10 mouse cellular contexts compared by ENCODE assay signal in the genomic region with DNA sequence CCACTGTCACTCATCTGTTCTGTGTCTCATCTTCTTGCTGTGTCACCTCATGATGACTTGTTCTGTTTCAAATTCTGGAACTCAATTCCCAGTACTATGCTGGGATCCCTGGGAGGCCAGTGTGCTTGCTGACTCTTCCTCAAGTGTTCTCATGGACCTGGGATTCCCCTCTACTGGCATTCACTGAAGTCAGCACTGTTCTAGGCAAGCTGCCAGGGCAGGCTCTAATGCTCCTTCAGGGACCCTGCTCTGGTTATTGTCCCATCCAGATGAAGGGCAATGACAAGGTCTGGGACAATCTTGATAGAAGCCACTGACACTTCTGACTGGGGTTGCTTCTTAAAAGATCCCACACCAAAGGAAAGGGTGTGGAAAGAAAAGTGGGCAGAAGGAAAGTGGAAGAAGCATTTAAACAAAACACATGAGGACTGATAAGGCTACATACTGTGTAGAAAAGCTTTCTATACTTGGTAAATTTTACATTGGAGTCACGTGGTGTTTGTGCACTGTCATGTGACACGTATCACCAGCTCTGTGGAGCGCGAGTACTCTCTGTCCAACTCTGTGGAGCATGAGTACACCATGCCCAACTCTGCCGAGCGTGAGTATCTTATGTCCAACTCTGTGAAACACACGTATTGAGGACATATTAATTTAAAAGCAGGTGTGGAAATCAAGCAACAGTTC.
DNase-seq lines count a peak whose midpoint lies in the region; ATAC-seq lines count a peak whose summit lies in the region.
"Had no signal": no experiment of that assay in that cellular context is flagged by ENCODE, and none has a peak within 500 bp of the region (broad histone marks: within the 10 kb centered on the region; RNA-seq: fewer than 3 reads in every experiment).

No protein-coding gene starts in this region.

- intact Hi-C loops in left cerebral cortex, postnatal 25 days (cut with DNase I): no loop called here

- H3K9ac ChIP-seq in embryonic facial prominence, embryonic 13.5 days: no peak overlapping the region
- no peak overlapping the region for H3K9ac ChIP-seq in midbrain, embryonic 15.5 days
- H3K9ac ChIP-seq: embryonic facial prominence, embryonic 15.5 days had no signal

- H3K4me1 ChIP-seq in embryonic facial prominence, embryonic 13.5 days: peaks cover 18% of the 10 kb centered on the region
- peaks cover 12% of the 10 kb centered on the region for H3K4me1 ChIP-seq in embryonic facial prominence, embryonic 10.5 days
- peaks cover 48% of the 10 kb centered on the region for H3K4me1 ChIP-seq in heart, embryonic 10.5 days
- peaks cover 7% of the 10 kb centered on the region; the same call in 1 of the 2 replicates for H3K4me1 ChIP-seq in midbrain, embryonic 15.5 days

- no peak for DNase-seq in embryonic facial prominence, embryonic 10.5 days (ENCODE audit: low spot score)
- DNase-seq in adrenal gland, adult 8-10 months: peak; percentile 28
- DNase-seq in heart, embryonic 10.5 days (ENCODE audit: low spot score): peak; percentile 87
- peak; percentile 69 to 77 for DNase-seq in kidney, postnatal 4 days
- DNase-seq in retina, embryonic 14.5 days (ENCODE audit: low spot score): no peak
- no peak for DNase-seq in left cerebral cortex, postnatal 25 days (ENCODE audit: low spot score in 2 of 2)
- DNase-seq: B cell, adult 2 months had no signal

- H3K36me3 ChIP-seq in embryonic facial prominence, embryonic 13.5 days: no peaks in the 10 kb centered on the region
- no peaks in the 10 kb centered on the region for H3K36me3 ChIP-seq in embryonic facial prominence, embryonic 10.5 days (replicated peaks)
- H3K36me3 ChIP-seq in heart, embryonic 10.5 days: no peaks in the 10 kb centered on the region
- H3K36me3 ChIP-seq in midbrain, embryonic 15.5 days (replicated peaks): no peaks in the 10 kb centered on the region
- H3K36me3 ChIP-seq: embryonic facial prominence, embryonic 15.5 days had no signal

- H3K4me3 ChIP-seq in embryonic facial prominence, embryonic 13.5 days: no peak overlapping the region
- no peak overlapping the region for H3K4me3 ChIP-seq in embryonic facial prominence, embryonic 10.5 days
- H3K4me3 ChIP-seq in heart, embryonic 10.5 days: no peak overlapping the region
- H3K4me3 ChIP-seq in midbrain, embryonic 15.5 days: no peak overlapping the region
- H3K4me3 ChIP-seq: embryonic facial prominence, embryonic 15.5 days had no signal

- H3K9me3 ChIP-seq in embryonic facial prominence, embryonic 13.5 days: no peaks in the 10 kb centered on the region
- no peaks in the 10 kb centered on the region for H3K9me3 ChIP-seq in embryonic facial prominence, embryonic 10.5 days
- no peaks in the 10 kb centered on the region for H3K9me3 ChIP-seq in heart, embryonic 10.5 days
- no peaks in the 10 kb centered on the region for H3K9me3 ChIP-seq in midbrain, embryonic 15.5 days
- H3K9me3 ChIP-seq: embryonic facial prominence, embryonic 15.5 days had no signal

- WGBS in embryonic facial prominence, embryonic 13.5 days: 87% methylated on average over 7 of the region's 7 CpGs
- 92% methylated on average over 7 of the region's 7 CpGs for WGBS in embryonic facial prominence, embryonic 10.5 days
- 65% methylated on average over 7 of the region's 7 CpGs for WGBS in heart, embryonic 10.5 days
- 92% methylated on average over 7 of the region's 7 CpGs for WGBS in midbrain, embryonic 15.5 days

- H3K27ac ChIP-seq in embryonic facial prominence, embryonic 13.5 days: peak overlapping the region; percentile 28; the same call in 1 of the 2 replicates
- no peak overlapping the region for H3K27ac ChIP-seq in embryonic facial prominence, embryonic 10.5 days (replicated peaks)
- peak overlapping the region; percentile 73 for H3K27ac ChIP-seq in heart, embryonic 10.5 days
- no peak overlapping the region for H3K27ac ChIP-seq in midbrain, embryonic 15.5 days

- no peak overlapping the region for H3K4me2 ChIP-seq in embryonic facial prominence, embryonic 13.5 days
- H3K4me2 ChIP-seq in midbrain, embryonic 15.5 days: no peak overlapping the region
- H3K4me2 ChIP-seq: embryonic facial prominence, embryonic 15.5 days had no signal

- no peak for ATAC-seq in embryonic facial prominence, embryonic 13.5 days (ENCODE audit: insufficient number of reproducible peaks, insufficient read depth, low FRiP score, low TSS enrichment, low read depth)
- no peak for ATAC-seq in midbrain, embryonic 15.5 days (replicated peaks)

- no peaks in the 10 kb centered on the region for H3K27me3 ChIP-seq in embryonic facial prominence, embryonic 13.5 days
- H3K27me3 ChIP-seq in embryonic facial prominence, embryonic 10.5 days (replicated peaks; ENCODE audit: low read depth, poor library complexity, severe bottlenecking): no peaks in the 10 kb centered on the region
- no peaks in the 10 kb centered on the region for H3K27me3 ChIP-seq in heart, embryonic 10.5 days (ENCODE audit: insufficient read depth, poor library complexity, severe bottlenecking)
- H3K27me3 ChIP-seq in midbrain, embryonic 15.5 days (replicated peaks): no peaks in the 10 kb centered on the region
- H3K27me3 ChIP-seq: embryonic facial prominence, embryonic 15.5 days had no signal

Comparison
In these comparisons a context has a peak if more than half of its experiments do, and no peak if none do; other contexts are left out.
1. H3K27ac ChIP-seq: peak in embryonic facial prominence, embryonic 13.5 days (single experiment) and heart, embryonic 10.5 days (single experiment); none in embryonic facial prominence, embryonic 10.5 days (single experiment) and midbrain, embryonic 15.5 days (single experiment).
2. DNase-seq: peak in adrenal gland, adult 8-10 months (single experiment), heart, embryonic 10.5 days (single experiment) and kidney, postnatal 4 days (2 of 2); none in embryonic facial prominence, embryonic 10.5 days (single experiment), retina, embryonic 14.5 days (single experiment) and left cerebral cortex, postnatal 25 days (0 of 2).